Mouse (Mus musculus) forebrain, embryonic 13.5 days (tissue): ENCODE data around the gene Zfp93. TPM values are rescaled to one million over a fixed set of nuclear protein-coding genes. Genes with fewer than 3 reads are reported as not detected.

Experiments
- ATAC-seq: fragments of 200-750 bp; cut with Nextera tagmentation; 2 replicates; pipeline ENCODE4 v1.8.0; 2017
- H3K27ac ChIP-seq: fragments of 300-500 bp; sonication (generic); 2 replicates; pipeline ENCODE4 v1.5.1; 2015; ENCODE audit warnings: inconsistent platforms, mild to moderate bottlenecking, moderate library complexity
- H3K27me3 ChIP-seq: fragments of 300-500 bp; sonication (generic); 2 replicates; pipeline ENCODE4 v1.6.1; 2015; ENCODE audit warnings: mild to moderate bottlenecking, inconsistent platforms
- H3K36me3 ChIP-seq: fragments of 300-500 bp; sonication (generic); 2 replicates; pipeline ENCODE4 v1.6.1; 2015; ENCODE audit warnings: mild to moderate bottlenecking, inconsistent platforms; ENCODE audit not compliant: poor library complexity, severe bottlenecking
- H3K4me1 ChIP-seq: fragments of 300-500 bp; sonication (generic); 2 replicates; pipeline ENCODE4 v1.6.1; 2015; ENCODE audit warnings: inconsistent platforms
- H3K4me2 ChIP-seq: fragments of 300-500 bp; sonication (generic); 2 replicates; pipeline ENCODE4 v1.6.1; 2015; ENCODE audit warnings: inconsistent platforms, mild to moderate bottlenecking, moderate library complexity
- H3K4me3 ChIP-seq: fragments of 300-500 bp; sonication (generic); 2 replicates; pipeline ENCODE4 v1.5.1; 2015; ENCODE audit warnings: mild to moderate bottlenecking, inconsistent platforms
- H3K9ac ChIP-seq: fragments of 300-500 bp; sonication (generic); 2 replicates; pipeline ENCODE4 v1.6.1; 2015; ENCODE audit warnings: mild to moderate bottlenecking, inconsistent platforms
- H3K9me3 ChIP-seq: fragments of 300-500 bp; sonication (generic); replicated peaks from 2 replicates; pipeline ENCODE4 v1.6.1; 2016; ENCODE audit warnings: inconsistent platforms
- WGBS: fragments of 180-500 bp; shearing (Covaris S2); methylation state at CpG from one replicate; pipeline ENCODE4 v1.1.7; 2015; 5-methylcytosine and 5-hydroxymethylcytosine counted together
- polyA plus RNA-seq: library from polyadenylated mRNA; unstranded; fragments of >200 nt; fragmentation: Nextera tagmentation; extraction: Ambion mirVana; gene quantifications from 2 replicates; pipeline ENCODE4 v1.2.1, GENCODE M21; 2015

Zfp93 gene
- 9.3 and 9.4 TPM in 2 replicates for polyA plus RNA-seq

GRCm38 (mm10) chr7:24270288-24270672 lies at the start of gene Zfp93:
Zfp93 (plus strand) TSS chr7:24270420.
- peak; percentile 96 for ATAC-seq
- 0% methylated on average over 12 of the region's 12 CpGs for WGBS
- Histone ChIP-seq H3K4me1 (peaks cover 11% of the 10 kb centered on the region), H3K9ac (peak within 1 kb of the TSS; percentile 84), H3K4me2 (peak within 1 kb of the TSS; percentile 80), H3K4me3 (peak within 1 kb of the TSS; percentile 66), H3K27me3 (no peaks in the 10 kb centered on the region), H3K9me3 (no peaks in the 10 kb centered on the region), H3K36me3 (peaks cover 19% of the 10 kb centered on the region), H3K27ac (peak within 1 kb of the TSS; percentile 73)

DNA sequence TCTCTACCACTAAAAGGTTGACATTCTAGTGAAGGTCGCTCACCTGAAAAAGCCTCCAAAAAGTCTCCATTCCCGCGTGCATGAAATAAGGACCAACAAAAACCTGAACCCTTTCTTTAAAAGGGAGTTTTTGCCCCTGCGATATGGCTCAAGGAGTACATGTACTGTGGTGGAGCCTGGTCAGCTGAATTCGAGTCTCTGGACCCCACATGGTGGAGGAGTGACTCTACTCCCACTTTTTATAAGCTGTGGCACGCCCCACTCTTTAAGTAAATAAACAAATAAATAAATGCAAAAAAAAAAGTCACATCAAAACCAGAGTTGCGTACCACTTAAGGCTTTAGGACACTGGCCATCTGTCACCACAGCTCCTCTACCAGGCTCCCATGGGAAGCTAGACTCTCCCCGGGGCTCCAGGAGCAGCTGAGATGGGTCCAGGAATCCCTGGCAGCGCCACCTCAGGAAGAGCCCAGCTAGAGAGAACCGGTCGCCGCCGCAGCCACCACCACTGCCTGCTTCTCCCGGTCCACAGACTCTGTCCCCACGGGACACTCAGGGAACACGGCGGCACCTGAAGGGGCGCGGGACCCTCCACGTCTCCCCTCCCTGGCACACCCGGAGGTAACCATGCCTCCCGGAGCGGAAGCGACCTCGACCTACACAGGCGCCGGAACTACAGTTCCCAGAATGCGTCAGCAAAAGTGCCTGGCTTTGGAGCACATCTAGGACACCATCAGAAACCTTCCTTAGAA lies 33.0 kb upstream of the Zfp93 start, which contains the start of gene Zfp109:
Gene Zfp109 (minus strand): TSS at position 521 of the 752 bp plus-strand sequence.
- H3K4me1 ChIP-seq = peaks cover 9% of the 10 kb centered on the region
- no peak within 1 kb of the TSS for H3K27ac ChIP-seq
- peak within 1 kb of the TSS; percentile 60 for H3K4me2 ChIP-seq
- no peaks in the 10 kb centered on the region for H3K9me3 ChIP-seq
- H3K9ac ChIP-seq = peak within 1 kb of the TSS; percentile 81
- peak within 1 kb of the TSS; percentile 72 for H3K4me3 ChIP-seq
- peaks cover 9% of the 10 kb centered on the region; the same call in 1 of the 2 replicates for H3K36me3 ChIP-seq
- WGBS = 6% methylated on average over 28 of the region's 28 CpGs
- 0 out of 2 replicates have a peak, but pooled peaks cover 3% of the 10 kb centered on the region for H3K27me3 ChIP-seq
- ATAC-seq = peak; percentile 94

DNA sequence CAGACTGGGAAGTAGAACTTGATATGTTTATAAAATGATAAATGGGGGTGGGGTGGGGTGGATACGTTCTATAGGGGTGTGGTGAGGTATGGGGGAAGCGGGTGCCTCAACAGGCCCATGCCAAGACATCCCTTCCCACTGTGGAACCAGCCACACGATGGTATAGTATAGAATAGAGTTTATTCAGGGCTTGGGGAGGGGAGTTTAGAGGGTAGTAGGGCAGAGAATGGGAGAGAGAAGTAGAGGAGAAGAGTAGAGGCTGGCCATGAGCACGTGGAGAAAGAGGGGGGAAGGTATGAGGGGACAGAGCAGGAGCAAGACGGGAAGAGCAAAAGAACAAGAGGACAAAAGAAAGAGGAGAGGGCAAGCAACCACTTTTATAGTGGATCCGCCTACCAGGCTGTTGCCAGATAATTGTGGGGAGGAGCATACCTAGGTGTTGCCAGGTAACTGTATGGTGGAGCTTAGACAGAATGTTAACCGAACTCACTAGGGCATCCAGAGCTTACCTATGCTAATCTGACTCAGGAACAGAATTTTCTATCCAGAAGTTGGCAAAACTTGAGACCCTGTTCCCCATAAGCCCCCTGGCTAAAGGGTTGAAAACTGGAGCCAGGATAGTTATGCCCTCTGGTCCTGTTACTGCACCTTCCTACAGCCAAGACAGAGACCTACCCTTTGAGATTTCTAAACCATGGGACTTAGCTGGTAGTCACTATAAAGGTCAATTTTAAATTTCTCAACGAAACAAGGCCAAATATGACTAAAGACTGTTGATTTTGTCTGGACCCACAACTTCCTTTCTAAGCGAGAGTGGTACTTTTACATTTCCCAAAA lies 16.2 kb upstream of the Zfp93 start:
- H3K36me3 ChIP-seq = no peaks in the 10 kb centered on the region
- ATAC-seq = peak; percentile 68
- no peaks in the 10 kb centered on the region for H3K9me3 ChIP-seq
- H3K27ac ChIP-seq = no peak overlapping the region
- H3K9ac ChIP-seq = no peak overlapping the region; the same call in 1 of the 2 replicates
- H3K4me1 ChIP-seq = peaks cover 8% of the 10 kb centered on the region; the same call in 1 of the 2 replicates
- WGBS = 61% methylated on average over 9 of the region's 9 CpGs
- peak overlapping the region; percentile 64 for H3K4me2 ChIP-seq
- peak overlapping the region; percentile 42 for H3K4me3 ChIP-seq
- no peaks in the 10 kb centered on the region for H3K27me3 ChIP-seq

DNA sequence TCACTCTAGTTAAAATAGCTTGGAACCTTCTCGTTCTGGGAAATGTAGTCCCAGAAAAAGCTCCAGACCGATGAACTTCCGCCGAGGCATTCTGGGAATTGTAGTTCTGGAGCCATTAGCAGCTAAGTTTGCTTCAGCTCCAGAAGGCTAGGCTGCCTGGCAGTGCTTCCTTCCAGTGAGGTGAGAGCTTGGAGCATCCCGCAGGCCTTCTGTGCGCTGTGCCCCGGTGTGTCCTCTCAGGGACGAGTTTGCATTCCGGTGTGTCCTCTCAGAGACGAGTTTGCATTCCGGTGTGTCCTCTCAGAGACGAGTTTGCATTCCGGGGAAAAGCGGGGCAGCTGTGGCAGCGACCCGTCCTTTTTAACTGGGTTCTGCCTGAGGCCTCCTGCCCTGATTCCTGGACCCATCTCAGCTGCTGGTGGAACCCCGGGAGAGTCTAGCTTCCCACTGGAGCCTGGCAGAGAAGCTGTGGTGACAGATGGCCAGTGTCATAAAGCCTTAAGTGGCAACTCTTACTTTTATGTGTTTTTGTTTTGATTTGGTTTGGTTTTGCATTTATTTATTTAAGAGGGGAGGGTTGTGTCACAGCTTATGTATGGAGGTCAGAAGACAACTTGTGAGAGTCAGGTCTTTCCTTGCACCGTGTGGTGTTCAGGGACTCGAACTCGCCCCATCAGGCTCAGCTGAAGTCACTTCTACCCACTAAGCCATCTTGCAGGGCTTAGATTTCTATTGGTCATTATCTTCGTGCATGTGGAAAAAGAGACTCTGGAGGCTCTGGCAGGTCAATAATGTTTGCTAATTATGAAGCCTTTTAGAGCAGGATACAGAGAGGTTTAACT lies 15.4 kb upstream of the Zfp93 start, which contains the start of gene Zfp108:
Gene Zfp108 (plus strand): TSS at position 162 of the 842 bp plus-strand sequence.
- Histone ChIP-seq H3K4me3 (peak within 1 kb of the TSS; percentile 42), H3K4me1 (peaks cover 8% of the 10 kb centered on the region; the same call in 1 of the 2 replicates), H3K4me2 (peak within 1 kb of the TSS; percentile 64), H3K9ac (peak within 1 kb of the TSS; percentile 71), H3K9me3 (no peaks in the 10 kb centered on the region), H3K27me3 (no peaks in the 10 kb centered on the region), H3K27ac (no peak within 1 kb of the TSS), H3K36me3 (peaks cover 3% of the 10 kb centered on the region)
- WGBS = 20% methylated on average over 21 of the region's 21 CpGs
- ATAC-seq = peak; percentile 95

DNA sequence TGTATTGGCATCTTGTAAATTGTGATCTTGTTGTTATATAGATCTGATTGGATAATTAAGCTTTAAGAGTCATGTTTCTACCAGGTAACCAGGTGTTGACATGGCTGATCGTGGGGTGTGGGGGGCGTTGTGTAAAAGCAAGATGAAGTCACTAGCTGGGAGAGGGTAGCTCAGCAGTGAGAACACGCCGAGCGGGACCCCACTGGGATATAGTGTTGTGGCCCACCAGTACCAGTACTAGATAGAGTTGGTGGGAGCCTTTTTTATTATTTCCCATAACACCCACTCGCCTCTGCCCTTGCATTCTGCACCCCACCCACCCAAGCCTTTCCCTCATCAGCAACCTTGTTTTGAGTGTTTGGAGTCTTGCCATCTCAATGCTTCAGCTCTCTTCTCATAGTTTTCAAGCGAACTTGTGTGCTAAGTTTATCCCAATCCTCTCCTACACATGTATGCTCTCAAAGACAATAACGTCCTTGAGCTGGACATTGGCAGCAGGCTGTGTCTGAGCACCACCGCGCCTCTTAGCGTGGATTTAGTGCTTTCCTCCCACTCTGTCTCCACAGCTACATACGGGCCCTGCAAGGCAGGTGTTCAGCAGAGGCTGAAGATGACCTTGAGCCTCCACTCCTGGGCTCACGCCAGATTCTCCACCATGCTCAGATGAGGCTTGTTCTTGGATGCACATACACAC lies 10.8 kb upstream of the Zfp93 start:
- peaks cover 24% of the 10 kb centered on the region for H3K36me3 ChIP-seq
- H3K27me3 ChIP-seq = no peaks in the 10 kb centered on the region
- no peak overlapping the region for H3K9ac ChIP-seq
- ATAC-seq = no peak
- H3K9me3 ChIP-seq = no peaks in the 10 kb centered on the region
- H3K4me2 ChIP-seq = no peak overlapping the region
- WGBS = 92% methylated on average over 13 of the region's 13 CpGs
- H3K4me1 ChIP-seq = peaks cover 8% of the 10 kb centered on the region; the same call in 1 of the 2 replicates
- no peak overlapping the region for H3K27ac ChIP-seq
- H3K4me3 ChIP-seq = no peak overlapping the region

DNA sequence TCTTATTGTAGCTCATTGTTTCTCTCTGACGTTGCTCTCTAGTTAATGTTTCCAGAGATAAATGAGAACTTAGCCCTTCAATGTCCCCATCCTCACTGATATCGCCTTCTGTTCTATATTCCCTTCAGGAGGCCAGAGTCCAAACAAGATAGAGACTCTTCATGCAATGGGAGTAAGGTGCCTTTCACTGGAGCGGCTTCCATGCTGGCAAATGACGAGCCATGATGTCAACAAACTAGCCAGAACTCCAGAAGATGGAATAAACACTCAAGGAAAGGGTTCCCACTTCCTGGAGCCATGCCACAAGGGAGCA lies 10.3 kb upstream of the Zfp93 start:
- H3K9me3 ChIP-seq = no peaks in the 10 kb centered on the region
- ATAC-seq = no peak
- H3K9ac ChIP-seq = no peak overlapping the region
- no peak overlapping the region for H3K4me2 ChIP-seq
- no peaks in the 10 kb centered on the region for H3K27me3 ChIP-seq
- no peak overlapping the region for H3K4me3 ChIP-seq
- no peak overlapping the region for H3K27ac ChIP-seq
- H3K4me1 ChIP-seq = peaks cover 6% of the 10 kb centered on the region; the same call in 1 of the 2 replicates
- peaks cover 24% of the 10 kb centered on the region for H3K36me3 ChIP-seq
- 92% methylated on average over 4 of the region's 4 CpGs for WGBS

DNA sequence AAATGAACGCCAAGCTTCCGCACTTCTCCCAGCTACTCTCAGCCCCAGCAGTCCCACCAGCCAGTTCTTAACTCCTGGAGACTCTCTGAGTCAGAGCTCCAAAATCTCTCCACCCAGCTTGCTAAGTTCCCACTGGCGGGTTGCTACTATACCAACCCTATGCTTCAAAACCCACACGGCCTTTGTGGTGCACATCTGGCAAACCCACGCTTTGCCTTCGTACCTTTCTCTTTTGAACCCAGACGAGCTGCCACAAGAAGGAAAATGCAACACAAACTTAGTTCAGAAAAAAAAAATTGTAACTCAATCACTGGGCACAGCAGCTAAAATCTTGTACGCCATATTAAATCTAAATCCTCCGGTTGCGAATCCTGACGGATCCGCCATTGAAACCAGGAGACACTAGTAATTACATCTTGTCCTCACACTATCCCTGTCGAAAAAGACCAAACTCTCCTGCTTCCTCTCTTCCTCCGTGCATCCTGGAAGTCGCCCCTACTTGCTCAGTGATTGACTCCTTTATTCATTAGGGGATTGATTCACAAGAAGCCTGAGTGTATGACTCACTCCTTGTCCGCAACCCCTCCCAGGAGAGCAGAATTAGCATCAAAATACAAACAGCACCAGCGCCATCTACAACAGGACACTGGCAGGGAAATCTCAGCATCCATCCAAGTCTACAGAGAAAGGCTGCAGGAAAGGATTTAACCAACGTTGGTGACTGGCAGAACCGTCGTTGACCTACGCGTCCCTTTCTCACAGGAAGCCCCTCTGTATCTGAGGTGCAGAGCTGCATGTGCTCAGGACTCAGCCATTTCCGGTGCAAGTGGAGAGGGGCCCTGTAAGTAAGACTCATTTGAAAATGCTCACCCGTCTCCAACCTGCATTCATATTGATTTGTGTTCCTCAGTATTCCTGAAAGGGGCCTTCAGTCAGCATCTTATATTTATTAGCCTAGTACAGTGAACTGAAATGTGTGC lies 1.8 kb upstream of the Zfp93 start:
- Histone ChIP-seq H3K27ac (no peak overlapping the region), H3K9ac (no peak overlapping the region), H3K27me3 (no peaks in the 10 kb centered on the region), H3K4me1 (peaks cover 11% of the 10 kb centered on the region), H3K4me3 (no peak overlapping the region), H3K9me3 (no peaks in the 10 kb centered on the region), H3K4me2 (peak overlapping the region; percentile 24), H3K36me3 (peaks cover 1% of the 10 kb centered on the region; the same call in 1 of the 2 replicates)
- ATAC-seq = no peak
- WGBS = 67% methylated on average over 24 of the region's 24 CpGs

DNA sequence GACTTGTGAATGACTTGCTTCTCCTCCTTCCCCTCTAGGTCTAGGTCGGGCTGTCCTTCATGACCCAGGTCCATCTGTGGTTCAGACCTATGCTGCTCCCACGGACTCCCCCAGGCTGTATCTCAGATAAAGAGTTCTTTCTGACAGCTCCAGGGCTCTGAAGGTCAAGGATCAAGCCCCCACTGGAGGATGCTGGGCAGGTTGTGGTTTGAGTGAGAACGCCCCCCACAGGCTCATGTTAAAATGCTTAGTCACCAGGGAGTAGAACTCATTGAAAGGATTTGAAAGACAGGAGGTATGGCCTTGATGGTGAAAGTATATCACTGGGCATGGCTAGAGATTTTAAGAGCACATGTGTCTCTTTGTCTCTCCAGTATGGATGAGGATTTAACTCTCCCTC lies 964 bp upstream of the Zfp93 start:
- Histone ChIP-seq H3K4me1 (peaks cover 11% of the 10 kb centered on the region), H3K36me3 (peaks cover 9% of the 10 kb centered on the region), H3K4me3 (no peak overlapping the region), H3K4me2 (peak overlapping the region; percentile 80), H3K27me3 (no peaks in the 10 kb centered on the region), H3K9ac (no peak overlapping the region), H3K27ac (no peak overlapping the region), H3K9me3 (no peaks in the 10 kb centered on the region)
- ATAC-seq = no peak
- 84% methylated on average over 3 of the region's 3 CpGs for WGBS

GRCm38 (mm10) chr7:24269667-24270287 lies 443 bp upstream of the Zfp93 start:
- H3K9ac ChIP-seq = peak overlapping the region; percentile 84
- H3K4me1 ChIP-seq = peaks cover 11% of the 10 kb centered on the region
- ATAC-seq = peak; percentile 68
- H3K9me3 ChIP-seq = no peaks in the 10 kb centered on the region
- H3K27ac ChIP-seq = no peak overlapping the region
- H3K4me3 ChIP-seq = peak overlapping the region; percentile 66
- H3K4me2 ChIP-seq = peak overlapping the region; percentile 80
- H3K36me3 ChIP-seq = peaks cover 14% of the 10 kb centered on the region
- 35% methylated on average over 7 of the region's 7 CpGs for WGBS
- H3K27me3 ChIP-seq = no peaks in the 10 kb centered on the region

- Histone ChIP-seq H3K36me3 (peaks cover 28% of the 10 kb centered on the region), H3K9ac (no peak overlapping the region), H3K4me2 (no peak overlapping the region), H3K4me3 (no peak overlapping the region), H3K4me1 (peaks cover 11% of the 10 kb centered on the region), H3K9me3 (no peaks in the 10 kb centered on the region), H3K27me3 (no peaks in the 10 kb centered on the region), H3K27ac (no peak overlapping the region)
- no peak for ATAC-seq
- WGBS = 95% methylated on average over 6 of the region's 6 CpGs
Measured at GRCm38 (mm10) chr7:24271191-24271590, 971 bp downstream of the Zfp93 start.
